Mouse (Mus musculus) midbrain, embryonic 12.5 days (tissue): ENCODE data around the gene Dhfr. TPM values are rescaled to one million over a fixed set of nuclear protein-coding genes. Genes with fewer than 3 reads are reported as not detected.
A peak's percentile ranks its signal among the peaks of the same experiment; 100 is the strongest.
"Not testable (repeated sequence)": the region's sequence is repeated elsewhere in the genome, so short reads cannot be mapped to it uniquely, and the experiment has no call there.

Source experiments
- ATAC-seq: fragments of 200-750 bp; cut with Nextera tagmentation; 2 replicates; pipeline ENCODE4 v1.8.0; 2017; ENCODE audit warnings: low read depth, moderate TSS enrichment, moderate library complexity; ENCODE audit not compliant: low FRiP score
- H3K27ac ChIP-seq: fragments of 300-500 bp; sonication (generic); replicated peaks from 2 replicates; pipeline ENCODE4 v1.5.1; 2016; ENCODE audit warnings: mild to moderate bottlenecking
- H3K27me3 ChIP-seq: fragments of 300-500 bp; sonication (generic); 2 replicates; pipeline ENCODE4 v1.6.1; 2016; ENCODE audit warnings: mild to moderate bottlenecking
- H3K36me3 ChIP-seq: fragments of 300-500 bp; sonication (generic); 2 replicates; pipeline ENCODE4 v1.6.1; 2016
- H3K4me1 ChIP-seq: fragments of 300-500 bp; sonication (generic); 2 replicates; pipeline ENCODE4 v1.6.1; 2016
- H3K4me2 ChIP-seq: fragments of 300-500 bp; sonication (generic); replicated peaks from 2 replicates; pipeline ENCODE4 v1.6.1; 2016; ENCODE audit warnings: mild to moderate bottlenecking, moderate library complexity
- H3K4me3 ChIP-seq: fragments of 300-500 bp; sonication (generic); 2 replicates; pipeline ENCODE4 v1.5.1; 2016; ENCODE audit warnings: mild to moderate bottlenecking
- H3K9ac ChIP-seq: fragments of 300-500 bp; sonication (generic); replicated peaks from 2 replicates; pipeline ENCODE4 v1.6.1; 2016; ENCODE audit warnings: mild to moderate bottlenecking, moderate library complexity
- H3K9me3 ChIP-seq: fragments of 300-500 bp; sonication (generic); 2 replicates; pipeline ENCODE4 v1.6.1; 2016; ENCODE audit warnings: mild to moderate bottlenecking
- WGBS: fragments of 180-500 bp; shearing (Covaris S2); methylation state at CpG from one replicate; pipeline ENCODE4 v1.1.7; 2016; 5-methylcytosine and 5-hydroxymethylcytosine counted together
- polyA plus RNA-seq: library from polyadenylated mRNA; unstranded; fragments of >200 nt; fragmentation: Nextera tagmentation; extraction: Ambion mirVana; gene quantifications from 2 replicates; pipeline ENCODE4 v1.2.1, GENCODE M21; 2016

Gene Dhfr
- polyA plus RNA-seq, 1 experiment from 2014 or later: 15.8 TPM

DNA sequence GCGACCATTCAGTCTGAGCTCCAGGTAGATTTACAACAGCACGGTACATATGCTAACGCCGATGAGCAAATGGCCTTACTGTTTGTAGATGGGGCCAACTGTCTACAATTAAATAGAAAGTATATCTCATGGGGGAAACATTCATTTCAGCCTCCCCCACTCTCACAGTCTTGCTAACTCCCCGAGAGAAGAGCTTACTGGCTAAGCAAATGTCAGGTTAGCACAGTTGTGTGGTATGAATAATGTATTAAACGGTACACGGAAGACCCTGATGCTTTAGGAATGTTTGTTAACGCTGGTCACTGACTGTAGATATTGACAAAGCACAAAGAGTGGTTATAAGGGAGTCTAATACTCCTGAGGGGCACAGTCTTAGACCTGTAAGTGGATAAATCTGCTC lies 10.5 kb upstream of the Dhfr start:
- no peaks in the 10 kb centered on the region for H3K9me3 ChIP-seq
- H3K4me2 ChIP-seq: no peak overlapping the region
- peaks cover 67% of the 10 kb centered on the region for H3K36me3 ChIP-seq
- H3K27ac ChIP-seq: no peak overlapping the region
- 0 out of 2 replicates have a peak, but pooled peaks have one; percentile 12 for ATAC-seq
- 87% methylated on average over 8 of the region's 8 CpGs for WGBS
- H3K27me3 ChIP-seq: no peaks in the 10 kb centered on the region
- H3K4me3 ChIP-seq: no peak overlapping the region
- no peaks in the 10 kb centered on the region for H3K4me1 ChIP-seq
- H3K9ac ChIP-seq: no peak overlapping the region

- Histone ChIP-seq H3K4me3 (no peak overlapping the region), H3K9ac (no peak overlapping the region), H3K27ac (no peak overlapping the region), H3K9me3 (no peaks in the 10 kb centered on the region), H3K4me2 (no peak overlapping the region), H3K27me3 (no peaks in the 10 kb centered on the region), H3K36me3 (peaks cover 63% of the 10 kb centered on the region), H3K4me1 (no peaks in the 10 kb centered on the region)
- no peak for ATAC-seq
- 82% methylated on average over 5 of the region's 5 CpGs for WGBS
Measured at GRCm38 (mm10) chr13:92346338-92346737, 8.2 kb upstream of the Dhfr start.

DNA sequence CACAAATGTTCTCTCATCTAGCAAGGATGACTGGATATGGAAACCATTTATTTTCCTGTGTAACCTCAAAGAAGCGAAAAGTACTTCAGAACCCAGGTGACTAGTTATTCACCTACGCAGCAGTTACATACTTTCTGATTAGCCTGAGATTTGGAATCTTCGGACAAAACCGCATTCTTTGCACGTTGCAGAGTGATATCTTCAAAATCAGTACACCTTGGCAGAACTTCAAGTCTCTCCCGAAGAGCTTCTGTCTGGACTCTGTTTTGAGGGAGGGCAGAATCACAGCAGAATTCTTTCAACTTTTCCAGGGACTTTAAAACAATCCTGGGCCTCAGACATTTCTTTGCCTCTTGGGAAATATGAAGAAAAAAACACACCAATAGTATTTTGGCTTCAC lies 3.4 kb upstream of the Dhfr start:
- H3K9me3 ChIP-seq: no peaks in the 10 kb centered on the region
- H3K4me1 ChIP-seq: peaks cover 12% of the 10 kb centered on the region
- 97% methylated on average over 6 of the region's 6 CpGs for WGBS
- no peaks in the 10 kb centered on the region for H3K27me3 ChIP-seq
- H3K27ac ChIP-seq: no peak overlapping the region
- no peak overlapping the region for H3K4me3 ChIP-seq
- ATAC-seq: no peak
- no peak overlapping the region for H3K4me2 ChIP-seq
- no peak overlapping the region for H3K9ac ChIP-seq
- H3K36me3 ChIP-seq: peaks cover 28% of the 10 kb centered on the region

DNA sequence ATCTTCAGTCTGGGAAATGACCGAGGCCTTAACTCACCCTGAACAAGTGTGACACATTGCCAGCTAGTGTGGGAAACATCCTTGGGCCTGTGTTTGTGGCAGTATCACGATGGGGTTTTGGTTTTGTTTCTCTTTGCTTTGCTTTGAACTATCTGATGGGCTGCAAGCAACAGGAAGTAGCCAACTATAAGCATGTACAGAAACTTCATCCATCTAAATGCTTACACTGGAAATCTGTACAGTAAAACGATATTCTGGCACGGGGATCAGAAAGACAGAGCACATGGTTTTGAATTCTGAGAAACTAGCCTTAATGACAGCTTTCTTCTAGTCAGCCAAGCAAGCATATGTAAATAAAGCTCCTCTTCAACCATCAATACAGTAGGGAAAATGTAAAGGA lies 570 bp upstream of the Dhfr start:
- ATAC-seq: no peak
- peaks cover 21% of the 10 kb centered on the region for H3K4me1 ChIP-seq
- peaks cover 10% of the 10 kb centered on the region for H3K36me3 ChIP-seq
- H3K9me3 ChIP-seq: no peaks in the 10 kb centered on the region
- H3K9ac ChIP-seq: no peak overlapping the region; the same call in 1 of the 2 replicates
- no peaks in the 10 kb centered on the region for H3K27me3 ChIP-seq
- peak overlapping the region; percentile 91 for H3K4me2 ChIP-seq
- H3K4me3 ChIP-seq: peak overlapping the region; percentile 71
- 35% methylated on average over 4 of the region's 4 CpGs for WGBS
- peak overlapping the region; percentile 90; the same call in 1 of the 2 replicates for H3K27ac ChIP-seq

GRCm38 (mm10) chr13:92355272-92355643 lies 732 bp downstream of the Dhfr start:
- WGBS: under 1% methylated on average over 24 of the region's 24 CpGs

DNA sequence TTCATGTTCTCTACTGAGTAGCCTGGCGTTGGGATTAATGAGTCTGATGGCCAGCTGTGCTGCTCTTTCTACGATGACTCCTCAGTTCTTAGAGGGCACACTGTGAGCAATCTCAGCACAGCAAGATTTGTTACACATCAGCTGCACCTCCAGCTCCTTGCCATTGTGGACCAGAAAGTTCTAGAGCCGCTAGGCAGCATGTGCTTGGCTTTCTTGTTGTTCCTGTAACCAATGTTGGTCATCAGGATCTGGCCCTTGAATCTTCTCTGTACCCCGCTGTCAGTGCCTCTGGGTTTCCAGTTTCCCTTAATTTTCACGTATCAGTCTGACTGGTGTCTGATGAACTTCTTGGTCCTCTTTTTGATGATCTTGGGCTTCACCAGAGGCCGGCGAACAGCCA lies 1.9 kb downstream of the Dhfr start:
- Histone ChIP-seq H3K4me2 (peak overlapping the region; percentile 91), H3K27ac (no peak overlapping the region), H3K27me3 (no peaks in the 10 kb centered on the region), H3K36me3 (0 out of 2 replicates have a peak, but pooled peaks cover 6% of the 10 kb centered on the region), H3K4me1 (peaks cover 21% of the 10 kb centered on the region), H3K9ac (no peak overlapping the region), H3K4me3 (peak overlapping the region; percentile 71), H3K9me3 (no peaks in the 10 kb centered on the region)
- 77% methylated on average over 7 of the region's 7 CpGs for WGBS
- no peak for ATAC-seq

More at GRCm38 (mm10) chr13:92355272-92355643, 732 bp downstream of the Dhfr start:
- peak overlapping the region; percentile 91 for H3K4me2 ChIP-seq
- H3K4me3 ChIP-seq: peak overlapping the region; percentile 71
- peak overlapping the region; percentile 72 for H3K9ac ChIP-seq
- no peak overlapping the region for H3K27ac ChIP-seq
- H3K27me3 ChIP-seq: no peaks in the 10 kb centered on the region
- ATAC-seq: peak; percentile 64
- 0 out of 2 replicates have a peak, but pooled peaks cover 6% of the 10 kb centered on the region for H3K36me3 ChIP-seq
- peaks cover 21% of the 10 kb centered on the region for H3K4me1 ChIP-seq
- H3K9me3 ChIP-seq: no peaks in the 10 kb centered on the region

DNA sequence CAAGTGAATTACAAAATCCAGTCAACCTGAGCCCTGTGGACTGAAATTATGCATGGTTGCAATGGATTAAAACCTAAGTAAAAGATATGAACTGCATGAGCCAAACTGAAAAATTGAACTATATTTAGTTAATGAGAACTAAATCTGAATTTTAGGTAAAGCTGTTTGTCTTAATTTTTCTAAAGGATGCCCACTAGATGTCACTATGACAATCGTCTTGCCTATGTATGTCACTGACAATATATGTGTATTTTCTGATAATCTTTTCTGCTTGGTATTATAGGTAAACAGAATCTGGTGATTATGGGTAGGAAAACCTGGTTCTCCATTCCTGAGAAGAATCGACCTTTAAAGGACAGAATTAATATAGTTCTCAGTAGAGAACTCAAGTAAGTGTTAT lies 3.1 kb downstream of the Dhfr start:
- 0 out of 2 replicates have a peak, but pooled peaks cover 10% of the 10 kb centered on the region for H3K36me3 ChIP-seq

DNA sequence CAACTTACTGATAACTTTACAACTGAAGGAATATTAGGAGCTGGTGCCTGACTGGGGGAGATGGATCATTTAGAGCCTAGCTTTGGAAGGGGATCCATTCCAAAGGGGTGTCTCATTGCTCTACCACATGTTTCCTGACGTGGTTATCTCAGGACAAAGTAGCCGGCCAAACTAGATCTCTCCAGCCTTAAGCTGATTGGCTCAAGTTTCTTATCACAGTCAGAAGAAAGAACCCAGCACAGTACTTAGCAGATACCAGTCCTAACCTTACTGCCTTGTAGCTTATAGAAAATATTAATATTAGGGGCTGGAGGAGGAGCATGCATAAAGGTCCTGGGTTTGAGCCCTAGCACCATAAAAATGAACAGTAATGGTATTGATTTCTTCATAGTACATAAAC lies 7.1 kb downstream of the Dhfr start:
- ATAC-seq: no peak
- Histone ChIP-seq H3K9ac (no peak overlapping the region), H3K9me3 (no peaks in the 10 kb centered on the region), H3K4me3 (no peak overlapping the region), H3K36me3 (peaks cover 10% of the 10 kb centered on the region; the same call in 1 of the 2 replicates), H3K27me3 (no peaks in the 10 kb centered on the region), H3K27ac (no peak overlapping the region), H3K4me1 (peaks cover 4% of the 10 kb centered on the region; the same call in 1 of the 2 replicates), H3K4me2 (no peak overlapping the region)
- WGBS: 78% methylated on average over 2 of the region's 2 CpGs

More for the DNA sequence above, 3.1 kb downstream of the Dhfr start:
- no peak overlapping the region for H3K27ac ChIP-seq
- ATAC-seq: no peak
- no peak overlapping the region for H3K4me3 ChIP-seq
- no peaks in the 10 kb centered on the region for H3K27me3 ChIP-seq
- H3K9ac ChIP-seq: no peak overlapping the region
- H3K4me1 ChIP-seq: peaks cover 21% of the 10 kb centered on the region
- H3K9me3 ChIP-seq: no peaks in the 10 kb centered on the region
- 71% methylated on average over 2 of the region's 2 CpGs for WGBS
- no peak overlapping the region for H3K4me2 ChIP-seq

DNA sequence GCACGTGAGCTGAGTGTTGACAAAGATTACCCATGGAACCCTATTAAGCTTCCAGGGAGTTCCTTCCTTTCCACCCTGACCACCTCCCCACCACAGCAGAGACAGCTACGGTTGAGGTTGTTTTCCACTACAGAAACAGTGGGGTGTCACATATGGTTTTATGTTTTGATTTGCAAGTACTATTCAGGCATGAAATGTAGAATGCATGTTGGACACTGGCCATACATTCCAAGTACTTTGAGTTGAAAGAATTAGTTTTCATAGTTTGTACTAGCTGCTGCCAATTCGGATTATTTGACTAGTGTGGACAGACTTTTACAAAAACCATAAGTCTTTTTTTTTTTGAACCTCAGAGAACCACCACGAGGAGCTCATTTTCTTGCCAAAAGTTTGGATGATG lies 10.8 kb downstream of the Dhfr start:
- Histone ChIP-seq H3K27me3 (no peaks in the 10 kb centered on the region), H3K4me1 (no peaks in the 10 kb centered on the region), H3K36me3 (peaks cover 32% of the 10 kb centered on the region), H3K9me3 (no peaks in the 10 kb centered on the region), H3K9ac (no peak overlapping the region), H3K4me2 (no peak overlapping the region), H3K4me3 (no peak overlapping the region), H3K27ac (no peak overlapping the region)
- WGBS: 77% methylated on average over 4 of the region's 4 CpGs
- ATAC-seq: no peak

GRCm38 (mm10) chr13:92370811-92371210 lies 16.3 kb downstream of the Dhfr start:
- Histone ChIP-seq H3K9me3 (no peaks in the 10 kb centered on the region), H3K27ac (no peak overlapping the region), H3K4me2 (no peak overlapping the region), H3K9ac (no peak overlapping the region), H3K4me3 (no peak overlapping the region), H3K27me3 (no peaks in the 10 kb centered on the region), H3K4me1 (no peaks in the 10 kb centered on the region), H3K36me3 (peaks cover 33% of the 10 kb centered on the region)
- no peak for ATAC-seq
- 91% methylated on average over 3 of the region's 3 CpGs for WGBS

DNA sequence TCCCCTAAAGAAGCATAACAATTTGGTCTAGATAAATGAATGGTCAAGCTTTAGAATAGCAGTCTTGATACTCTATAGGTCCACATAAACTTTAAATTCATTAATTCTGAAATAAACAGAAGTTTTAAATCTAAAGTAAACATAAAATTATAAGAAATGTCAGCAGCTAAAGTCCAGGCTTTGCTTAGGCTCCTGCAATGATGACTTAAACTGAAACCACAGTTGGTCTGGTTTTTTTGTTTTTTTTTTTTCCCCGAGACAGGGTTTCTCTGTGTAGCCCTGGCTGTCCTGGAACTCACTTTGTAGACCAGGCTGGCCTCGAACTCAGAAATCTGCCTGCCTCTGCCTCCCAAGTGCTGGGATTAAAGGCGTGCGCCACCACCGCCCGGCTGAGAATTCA lies 16.9 kb downstream of the Dhfr start:
- not testable (repeated sequence) for H3K4me3 ChIP-seq, H3K27me3 ChIP-seq, H3K4me2 ChIP-seq, H3K9me3 ChIP-seq, H3K4me1 ChIP-seq, H3K9ac ChIP-seq, H3K27ac ChIP-seq, ATAC-seq
- 96% methylated on average over 6 of the region's 6 CpGs for WGBS
- peaks cover 33% of the 10 kb centered on the region for H3K36me3 ChIP-seq

DNA sequence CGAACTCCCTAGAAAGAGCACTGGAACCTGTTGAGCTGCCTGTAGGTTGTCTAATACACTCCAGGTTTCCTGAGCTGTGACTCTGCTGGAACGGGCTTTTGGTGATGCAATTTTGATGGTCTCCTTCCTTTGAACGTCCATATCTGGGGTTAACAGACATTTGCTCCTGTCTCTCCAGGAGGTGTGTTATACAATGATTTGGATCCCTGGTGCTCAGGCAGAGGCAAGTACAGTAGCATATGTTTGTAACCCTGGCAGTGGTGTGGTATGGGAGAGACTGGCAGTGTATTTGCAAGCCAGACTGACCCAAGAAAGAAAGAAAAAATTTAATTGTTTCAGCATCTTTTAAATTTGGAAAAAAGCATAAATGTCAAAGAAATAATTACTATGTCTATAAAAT lies 32.8 kb downstream of the Dhfr start:
- no peak for ATAC-seq
- Histone ChIP-seq H3K9me3 (no peaks in the 10 kb centered on the region), H3K4me2 (no peak overlapping the region), H3K27ac (no peak overlapping the region), H3K4me1 (no peaks in the 10 kb centered on the region), H3K36me3 (peaks cover 18% of the 10 kb centered on the region; the same call in 1 of the 2 replicates), H3K27me3 (no peaks in the 10 kb centered on the region), H3K4me3 (no peak overlapping the region), H3K9ac (no peak overlapping the region)
- 78% methylated on average over 3 of the region's 3 CpGs for WGBS

DNA sequence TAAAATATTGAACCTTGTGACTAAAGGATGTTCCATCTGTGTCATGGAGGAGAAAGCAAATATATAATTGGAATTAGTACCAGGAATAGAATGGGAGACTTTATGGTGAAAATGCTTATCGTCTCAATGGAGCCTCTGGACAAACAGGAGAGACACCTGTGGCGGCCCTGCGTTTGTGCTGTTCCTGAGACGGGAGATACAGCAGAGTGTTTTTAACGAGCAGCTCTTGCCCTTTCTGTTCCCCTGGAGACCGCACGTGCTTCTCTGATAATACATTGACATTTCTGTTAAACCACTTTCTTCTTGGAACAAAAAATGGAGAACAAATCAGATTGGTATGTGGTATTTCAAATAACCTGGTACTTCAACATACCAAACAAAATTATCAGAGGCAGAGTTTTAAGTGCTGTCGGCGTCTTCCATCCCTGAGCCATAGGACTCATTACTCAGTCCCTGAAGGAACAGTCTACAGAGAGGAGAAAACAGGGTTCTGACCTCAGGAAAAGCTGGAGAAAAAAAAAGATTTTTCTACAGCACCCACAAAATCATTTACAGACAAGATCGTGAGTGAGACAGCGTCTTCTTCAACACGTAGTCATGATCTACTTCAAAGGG lies 38.6 kb downstream of the Dhfr start:
- H3K36me3 ChIP-seq: no peaks in the 10 kb centered on the region
- no peak for ATAC-seq
- H3K27me3 ChIP-seq: no peaks in the 10 kb centered on the region
- WGBS: 87% methylated on average over 12 of the region's 12 CpGs
- no peak overlapping the region for H3K4me3 ChIP-seq
- no peak overlapping the region for H3K27ac ChIP-seq
- H3K9ac ChIP-seq: no peak overlapping the region
- no peaks in the 10 kb centered on the region for H3K9me3 ChIP-seq
- no peaks in the 10 kb centered on the region for H3K4me1 ChIP-seq
- H3K4me2 ChIP-seq: no peak overlapping the region
